Mouse (Mus musculus) heart, adult 11 months (tissue): ENCODE measurements at regions not wholly inside any gene's neighbourhood (a gene's known extent, or its start where the extent isn't known, plus 50 kb on each side); places are given as distances from the start of the nearest gene placed in this dataset.

ENCODE experiments used
- DNase-seq: peaks from one replicate; pipeline ENCODE4 v3.0.0; 2022

- DNase-seq, result peak; percentile 87
Observed at GRCm38 (mm10) chr10:96863230-96863629, 246.4 kb downstream of the Btg1 start.

GRCm38 (mm10) chr10:96866468-96866867, 249.7 kb downstream of the Btg1 start:
- no peak for DNase-seq

GRCm38 (mm10) chr10:96871559-96872160, 254.9 kb downstream of the Btg1 start:
- DNase-seq, result peak; percentile 87

DNA sequence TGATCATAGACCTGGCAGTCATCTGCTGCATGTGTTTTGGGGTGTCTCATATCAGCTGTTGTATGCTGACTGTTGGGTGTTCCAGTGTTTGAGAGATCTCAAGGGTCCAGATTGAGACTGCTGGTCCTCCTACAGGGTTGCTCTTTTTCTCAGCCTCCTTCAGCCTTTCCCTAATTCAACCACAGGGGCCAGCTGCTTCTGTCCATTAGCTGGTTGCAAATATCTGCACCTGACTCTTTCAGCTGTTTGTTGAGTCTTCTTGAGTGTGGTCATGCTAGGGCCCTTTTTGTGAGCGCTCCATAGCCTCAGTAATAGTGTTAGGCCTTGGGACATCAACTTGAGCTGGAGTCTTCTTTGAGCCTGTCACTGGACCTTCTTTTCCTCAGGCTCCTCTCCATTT, 257.8 kb downstream of the Btg1 start:
- DNase-seq, result no peak

GRCm38 (mm10) chr10:96875676-96876075, 258.9 kb downstream of the Btg1 start:
- no peak for DNase-seq

GRCm38 (mm10) chr10:96879425-96879824, 262.6 kb downstream of the Btg1 start:
- no peak for DNase-seq

- no peak for DNase-seq
Observed at GRCm38 (mm10) chr10:96880771-96881170, 264.0 kb downstream of the Btg1 start.

GRCm38 (mm10) chr10:96881212-96881611, 264.4 kb downstream of the Btg1 start:
- DNase-seq, result no peak

GRCm38 (mm10) chr10:96881660-96882059, 264.9 kb downstream of the Btg1 start:
- DNase-seq, result no peak

DNA sequence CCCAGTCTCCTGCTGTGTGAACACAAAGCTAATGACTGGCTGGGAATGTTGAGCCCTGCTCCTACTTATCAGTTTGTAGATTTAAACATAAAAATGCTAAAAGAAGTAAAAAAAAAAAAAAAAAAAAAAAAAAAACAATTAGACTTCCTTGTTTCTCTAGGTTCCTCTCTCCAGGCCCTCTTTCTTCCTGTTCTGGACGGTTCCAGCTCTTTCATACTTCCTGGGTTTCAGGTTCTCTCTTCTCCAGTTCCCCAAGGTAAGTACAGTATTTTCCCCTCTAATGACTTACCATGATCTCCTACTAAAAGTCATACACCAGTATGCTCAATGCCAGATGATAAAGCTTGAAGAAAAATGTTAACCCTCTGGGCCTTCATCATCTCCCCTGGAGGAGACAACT, 284.3 kb downstream of the Btg1 start:
- DNase-seq, result no peak

GRCm38 (mm10) chr10:96905098-96905809, 288.4 kb downstream of the Btg1 start:
- no peak for DNase-seq

- DNase-seq, result no peak
Observed at GRCm38 (mm10) chr10:96909661-96910315, 293.0 kb downstream of the Btg1 start.

GRCm38 (mm10) chr10:96921181-96921580, 304.4 kb downstream of the Btg1 start:
- DNase-seq, result no peak

GRCm38 (mm10) chr10:96924266-96924672, 307.5 kb downstream of the Btg1 start:
- DNase-seq, result no peak

DNA sequence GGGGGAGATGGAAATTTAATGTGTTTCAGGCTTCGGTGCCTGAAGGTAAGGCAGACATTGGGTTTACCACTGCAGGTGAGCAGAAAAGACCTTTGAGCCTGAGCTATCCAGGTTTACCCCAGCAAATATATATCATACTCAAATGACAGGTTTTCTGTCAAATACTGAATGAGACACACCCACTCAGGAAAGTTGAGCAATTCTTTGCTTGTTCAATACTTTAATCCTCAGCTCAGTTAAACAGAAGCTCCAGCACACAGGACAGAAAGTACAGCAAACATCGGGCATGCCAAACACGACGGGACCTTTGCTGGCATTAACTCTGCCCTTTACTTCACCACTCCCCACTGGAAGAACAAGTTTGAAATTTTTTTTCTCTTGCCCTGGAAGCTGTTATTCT, 307.9 kb downstream of the Btg1 start:
- DNase-seq, result peak; percentile 65

- DNase-seq, result peak; percentile 82
Observed at GRCm38 (mm10) chr10:96925771-96926170, 309.0 kb downstream of the Btg1 start.

GRCm38 (mm10) chr10:96934661-96935060, 317.9 kb downstream of the Btg1 start:
- peak; percentile 58 for DNase-seq

DNA sequence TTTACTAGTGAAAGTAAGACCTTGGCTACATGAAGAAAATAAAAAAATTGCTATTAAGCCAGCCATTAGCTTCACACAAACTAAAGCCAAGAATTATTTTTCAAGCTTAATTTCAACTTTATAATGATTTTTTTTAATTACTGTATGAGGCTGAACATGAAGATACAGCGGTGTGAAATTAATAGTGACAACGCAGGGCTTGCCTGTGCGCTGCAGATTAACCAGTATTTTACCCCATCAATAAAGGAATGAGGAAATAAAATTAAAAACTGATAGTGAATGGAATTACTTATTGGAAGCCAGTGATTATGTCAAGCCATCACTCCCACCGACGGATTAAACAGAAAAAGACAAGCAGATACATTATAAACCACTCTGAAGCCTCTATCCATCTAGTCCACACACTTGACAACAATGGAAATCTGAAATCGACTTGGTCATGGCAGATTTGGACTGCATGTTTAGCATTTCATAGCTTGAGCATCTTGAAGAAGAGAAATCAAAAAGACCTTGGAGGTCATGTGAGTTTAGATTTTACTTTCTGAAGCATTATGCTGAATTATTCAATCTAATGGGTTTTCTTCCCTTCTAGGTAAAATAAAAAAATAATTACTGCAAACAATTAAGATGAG, 324.2 kb downstream of the Btg1 start:
- DNase-seq, result no peak

- DNase-seq, result no peak
Observed at GRCm38 (mm10) chr10:96944229-96944628, 327.4 kb downstream of the Btg1 start.

DNA sequence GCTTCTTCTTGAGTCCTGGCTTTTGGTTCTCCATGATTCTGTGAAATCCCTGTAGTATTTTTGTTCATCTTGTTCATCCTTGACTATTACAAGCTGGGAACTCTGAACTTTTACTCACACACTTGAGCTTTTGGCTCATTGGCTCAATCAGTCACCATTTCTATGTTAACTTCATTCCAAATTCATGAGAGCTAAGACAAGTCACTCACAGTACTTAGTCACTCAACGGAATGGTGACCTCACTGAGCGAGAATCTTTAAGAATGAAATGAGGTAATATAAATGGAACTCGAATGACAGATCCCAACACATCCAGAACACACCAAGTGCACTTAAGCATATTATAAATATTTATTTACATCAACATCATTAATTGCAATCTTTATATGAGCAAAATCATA, 331.2 kb downstream of the Btg1 start:
- no peak for DNase-seq

DNA sequence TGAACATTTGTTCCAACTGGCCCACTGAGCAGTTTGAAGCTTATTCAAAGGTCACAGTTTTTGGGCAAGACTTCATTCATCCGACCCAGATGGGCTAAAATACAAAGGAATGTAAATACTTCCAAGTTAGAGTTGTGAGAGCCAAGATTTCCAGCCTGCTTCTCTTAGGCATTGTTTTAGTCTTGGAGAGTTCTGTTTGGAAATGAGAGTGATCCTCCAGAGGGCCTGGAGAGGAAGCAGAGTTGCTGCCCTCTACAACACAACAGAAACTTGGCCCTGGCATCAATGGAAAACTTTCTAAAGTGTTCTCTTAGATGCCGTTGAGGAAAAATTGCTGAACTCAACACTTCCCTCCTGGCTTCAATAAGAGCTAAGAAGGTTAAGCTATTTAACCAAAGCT, 332.1 kb downstream of the Btg1 start:
- peak; percentile 80 for DNase-seq

DNA sequence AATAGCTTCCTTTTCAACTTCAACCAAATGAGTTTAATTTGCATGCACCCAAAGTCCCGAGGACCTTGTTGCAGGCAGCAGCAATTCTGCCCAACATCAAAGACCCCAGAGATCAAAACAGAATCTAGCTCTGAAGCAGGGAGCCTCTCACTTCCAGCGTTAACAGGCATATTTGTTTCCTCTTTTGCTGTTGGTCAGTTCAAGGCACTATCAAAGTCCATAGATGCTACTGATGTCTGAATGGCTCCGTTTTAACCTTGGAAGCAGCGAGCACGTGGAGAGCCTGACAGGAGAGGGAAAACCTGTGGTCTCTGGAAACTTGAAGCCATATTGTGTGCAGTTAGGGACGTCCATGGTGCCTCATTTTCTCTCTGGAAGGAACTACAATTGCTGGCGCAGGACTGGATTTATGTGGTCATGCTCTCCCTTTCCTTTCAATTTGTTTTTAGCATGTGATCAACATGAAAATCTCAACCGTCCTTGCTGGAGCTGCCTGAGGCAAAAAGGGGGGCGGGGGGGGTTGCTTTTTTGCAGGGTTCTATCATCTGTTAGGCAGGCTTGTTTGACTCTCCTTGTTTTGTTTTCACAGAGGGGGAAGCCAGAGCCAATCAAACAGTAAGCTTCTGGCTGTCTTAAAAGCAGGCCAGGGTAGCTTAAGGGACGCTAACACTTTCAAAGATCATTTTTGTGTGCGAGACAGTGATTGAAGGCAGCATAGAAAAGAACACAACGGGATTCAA, 338.4 kb downstream of the Btg1 start:
- DNase-seq, result no peak
